Mouse (Mus musculus): ENCODE results near the gene Gm49450.

- TF ChIP-seq POLR2A (IDR thresholded peaks at IDR 0.05; ENCODE audit: low read depth, low read length) = no peak
- TF ChIP-seq CTCF (conservative IDR thresholded peaks at IDR 0.05; ENCODE audit: insufficient read depth, insufficient read length, low read depth, low read length) = no peak
Observed at GRCm38 (mm10) chr15:98895635-98896589, 57.4 kb downstream of the Gm49450 start.

All from kidney, adult 2 months (tissue).